Mouse (Mus musculus) kidney, adult 2 months (tissue): ENCODE results near the gene Ush1c. TPM values are rescaled to one million over a fixed set of nuclear protein-coding genes. Genes with fewer than 3 reads are reported as not detected.

Experiments used
- DNase-seq: peaks from one replicate; pipeline ENCODE4 v3.0.0; 2021
- H3K27ac ChIP-seq: fragments of 200-500 bp; 2 replicates; pipeline ENCODE4 v1.5.1; 2012; ENCODE audit warnings: low read depth, low read length, control low read depth, inconsistent platforms; ENCODE audit not compliant: insufficient read depth
- H3K27me3 ChIP-seq: fragments of 200-500 bp; replicated peaks from 2 replicates; pipeline ENCODE4 v1.6.1; 2012; ENCODE audit warnings: mild to moderate bottlenecking, moderate library complexity, low read length, inconsistent platforms; ENCODE audit not compliant: control insufficient read depth, insufficient read depth
- H3K36me3 ChIP-seq: fragments of 200-500 bp; 2 replicates; pipeline ENCODE4 v1.6.1; 2012; ENCODE audit warnings: mild to moderate bottlenecking, moderate library complexity, low read length, inconsistent platforms; ENCODE audit not compliant: control insufficient read depth, insufficient read depth
- H3K4me1 ChIP-seq: fragments of 200-500 bp; 2 replicates; pipeline ENCODE4 v1.6.1; 2011; ENCODE audit warnings: low read length; ENCODE audit not compliant: control insufficient read depth, insufficient read depth
- H3K4me3 ChIP-seq: fragments of 200-500 bp; 2 replicates; pipeline ENCODE4 v1.5.1; 2011; ENCODE audit warnings: mild to moderate bottlenecking, low read depth, low read length, control low read depth; ENCODE audit not compliant: insufficient read depth
- CTCF ChIP-seq: fragments of 200-500 bp; conservative IDR thresholded peaks from 2 replicates; pipeline ENCODE4 v1.5.1; 2011; ENCODE audit warnings: low read depth, mild to moderate bottlenecking, control low read depth, low read length, moderate library complexity, mixed read lengths; ENCODE audit not compliant: insufficient read depth, insufficient read length
- POLR2A ChIP-seq: fragments of 200-500 bp; IDR thresholded peaks from one replicate; pipeline ENCODE4 v1.6.1; 2011; ENCODE audit warnings: low read depth, low read length, control low read depth
- WGBS: fragments of 180-500 bp; shearing (Covaris S2); methylation state at CpG from one replicate; pipeline ENCODE4 v1.1.7; 2018; 5-methylcytosine and 5-hydroxymethylcytosine counted together
- polyA plus RNA-seq: library from polyadenylated mRNA; depleted of rRNA; stranded (reverse); fragments of >200 nt; gene quantifications from 2 replicates; pipeline ENCODE4 v1.2.3, GENCODE M21; 2012

Gene Ush1c
- polyA plus RNA-seq, 1 experiment: 52.4 TPM

DNA sequence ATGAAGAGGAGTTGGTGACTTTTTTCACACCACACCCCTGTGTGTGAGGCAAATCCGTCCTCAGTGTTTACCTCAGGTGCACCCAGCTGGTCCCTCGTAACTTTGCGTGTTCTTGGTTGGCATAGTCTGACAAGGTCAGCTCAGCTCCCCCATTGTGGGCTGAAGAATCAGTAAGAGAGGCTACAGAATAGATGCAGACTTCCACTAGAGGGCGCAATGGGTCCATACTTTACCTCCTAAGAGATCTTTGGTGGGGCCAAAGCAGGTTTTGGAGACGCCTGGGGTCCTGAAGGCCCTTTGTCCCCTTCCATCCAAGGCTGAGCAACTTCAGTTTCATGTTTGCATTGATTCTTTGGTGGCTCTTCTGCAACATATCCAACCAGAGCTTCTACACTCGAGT, 41.6 kb upstream of the Ush1c start:
- H3K4me1 ChIP-seq: no peaks in the 10 kb centered on the region
- no peak overlapping the region for H3K27ac ChIP-seq
- no peak for TF ChIP-seq POLR2A
- peak; percentile 53 for TF ChIP-seq CTCF
- peak; percentile 37 for DNase-seq
- H3K4me3 ChIP-seq: no peak overlapping the region
- WGBS: 11% methylated on average over 6 of the region's 6 CpGs
- no peaks in the 10 kb centered on the region for H3K27me3 ChIP-seq
- no peaks in the 10 kb centered on the region for H3K36me3 ChIP-seq

GRCm38 (mm10) chr7:46276156-46276555, 37.9 kb upstream of the Ush1c start:
- Histone ChIP-seq H3K36me3 (no peaks in the 10 kb centered on the region), H3K27ac (no peak overlapping the region), H3K4me3 (no peak overlapping the region), H3K4me1 (no peaks in the 10 kb centered on the region), H3K27me3 (no peaks in the 10 kb centered on the region)
- WGBS: 59% methylated on average over 5 of the region's 5 CpGs
- no peak for DNase-seq
- TF ChIP-seq CTCF (no peak), POLR2A (no peak)

DNA sequence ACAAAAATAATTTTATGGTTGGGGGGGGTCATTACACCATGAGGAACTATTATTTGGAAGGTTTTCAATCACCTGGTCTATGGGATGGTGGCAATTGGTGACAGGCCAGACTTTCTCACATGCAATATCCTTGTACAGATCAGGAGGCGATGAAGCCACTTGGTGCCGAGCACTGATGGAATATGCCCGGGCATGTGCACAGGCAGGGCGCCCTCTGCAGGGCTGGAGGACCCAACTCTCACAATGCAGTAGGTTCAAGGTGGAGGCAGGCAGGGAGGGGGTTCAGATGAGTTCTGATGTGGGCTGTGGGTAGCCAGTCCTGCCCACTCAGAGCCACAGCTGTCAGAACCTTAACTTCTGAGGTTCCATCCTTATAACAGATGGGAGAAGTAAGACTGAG, 13.5 kb upstream of the Ush1c start:
- Histone ChIP-seq H3K4me1 (no peaks in the 10 kb centered on the region), H3K27ac (no peak overlapping the region), H3K4me3 (no peak overlapping the region), H3K36me3 (no peaks in the 10 kb centered on the region), H3K27me3 (no peaks in the 10 kb centered on the region)
- 77% methylated on average over 4 of the region's 4 CpGs for WGBS
- no peak for DNase-seq
- TF ChIP-seq CTCF (no peak; the same call in 1 of the 2 replicates), POLR2A (no peak)

DNA sequence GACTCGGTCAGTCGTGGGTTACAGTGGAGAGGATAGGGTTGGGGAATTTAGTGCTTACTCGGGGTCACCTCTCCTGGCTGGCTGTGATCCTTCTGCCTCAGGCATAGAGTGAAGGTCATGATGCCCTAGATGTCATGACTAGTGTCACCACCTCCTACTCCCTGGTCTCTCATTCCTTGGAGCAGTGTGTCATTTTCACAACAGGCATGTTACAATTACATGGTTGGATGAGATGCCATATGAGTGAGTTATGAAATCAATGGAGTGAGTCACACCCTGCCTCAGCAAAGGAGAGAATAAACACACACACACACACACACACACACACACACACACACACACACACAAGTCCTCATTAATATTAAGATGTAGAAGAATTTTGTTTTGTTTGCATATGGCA, 9.3 kb upstream of the Ush1c start:
- no peak overlapping the region for H3K4me3 ChIP-seq
- no peaks in the 10 kb centered on the region for H3K27me3 ChIP-seq
- no peak for TF ChIP-seq CTCF
- TF ChIP-seq POLR2A: no peak
- WGBS: 81% methylated on average over 3 of the region's 3 CpGs
- no peaks in the 10 kb centered on the region for H3K36me3 ChIP-seq
- H3K27ac ChIP-seq: no peak overlapping the region
- H3K4me1 ChIP-seq: no peaks in the 10 kb centered on the region
- DNase-seq: no peak

DNA sequence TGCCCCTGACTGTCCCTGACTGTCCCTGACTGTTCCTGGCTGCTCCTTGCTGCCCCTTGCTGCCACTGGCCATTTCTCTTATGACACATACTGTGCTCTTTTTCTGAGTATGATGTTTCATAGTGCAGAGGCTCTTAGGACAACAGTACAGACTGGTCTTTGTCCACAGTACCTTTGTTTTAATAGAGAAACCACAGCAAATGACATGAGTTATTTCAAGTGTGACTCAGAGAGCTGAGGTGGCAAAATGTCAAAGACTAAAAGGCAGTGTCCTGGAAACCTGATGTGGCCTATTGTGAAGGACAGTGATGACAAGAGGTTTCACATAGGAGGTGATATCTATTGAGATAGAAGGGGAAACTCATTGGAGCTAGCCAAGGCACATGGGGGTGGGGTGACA, 8.6 kb upstream of the Ush1c start:
- no peak overlapping the region for H3K4me3 ChIP-seq
- DNase-seq: no peak
- no peak for TF ChIP-seq CTCF
- TF ChIP-seq POLR2A: no peak
- H3K36me3 ChIP-seq: no peaks in the 10 kb centered on the region
- H3K27ac ChIP-seq: no peak overlapping the region
- no peaks in the 10 kb centered on the region for H3K4me1 ChIP-seq
- no peaks in the 10 kb centered on the region for H3K27me3 ChIP-seq

DNA sequence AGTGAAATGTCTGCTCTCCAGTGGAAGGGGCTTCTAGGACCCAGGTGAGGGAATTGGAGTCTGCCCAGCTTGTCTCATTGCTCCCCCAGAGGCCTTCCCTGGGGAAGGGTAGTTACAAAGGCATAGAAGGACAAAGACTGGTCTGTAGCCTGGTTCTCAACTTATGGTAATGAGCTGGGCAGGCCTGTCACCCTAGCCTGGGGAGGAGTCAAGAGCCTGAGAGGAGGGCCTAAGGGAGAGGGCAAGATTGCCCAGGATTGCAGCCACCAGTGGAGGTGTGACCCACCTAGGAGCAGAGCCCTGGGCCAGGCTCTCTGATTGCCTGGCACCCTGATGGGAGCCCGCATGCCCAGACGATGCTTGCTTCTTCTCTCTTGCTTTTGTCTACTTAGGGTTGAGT, 2.4 kb upstream of the Ush1c start, which contains the start of gene Otog:
Otog (plus strand) TSS at position 292 of the 400 bp plus-strand sequence.
- WGBS: 65% methylated on average over 2 of the region's 2 CpGs
- no peak for DNase-seq
- no peaks in the 10 kb centered on the region for H3K27me3 ChIP-seq
- peaks cover 14% of the 10 kb centered on the region for H3K4me1 ChIP-seq
- no peaks in the 10 kb centered on the region for H3K36me3 ChIP-seq
- H3K4me3 ChIP-seq: no peak within 1 kb of the TSS
- H3K27ac ChIP-seq: no peak within 1 kb of the TSS
- TF ChIP-seq POLR2A: no peak
- no peak for TF ChIP-seq CTCF

DNA sequence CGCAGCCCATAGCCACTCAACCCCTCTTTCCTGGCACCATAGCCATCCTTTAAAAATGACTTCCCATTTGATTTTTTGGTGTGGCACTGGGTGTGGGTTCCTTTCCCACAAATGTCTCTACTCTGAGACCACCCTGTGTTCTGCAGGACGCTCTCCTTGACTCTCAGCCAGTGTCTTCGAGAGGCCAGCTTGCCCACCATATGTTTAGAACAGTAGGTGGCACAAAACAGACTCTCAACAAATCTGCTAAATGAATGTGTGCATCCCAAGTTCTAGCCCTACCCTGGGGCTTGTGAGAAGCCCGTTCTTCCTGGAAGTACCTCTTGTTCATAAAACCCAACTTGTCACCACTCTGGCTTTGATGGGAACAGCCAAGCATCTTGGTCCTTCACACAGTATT, 1.8 kb upstream of the Ush1c start:
- Histone ChIP-seq H3K27me3 (no peaks in the 10 kb centered on the region), H3K4me3 (no peak overlapping the region), H3K27ac (no peak overlapping the region), H3K4me1 (peaks cover 16% of the 10 kb centered on the region), H3K36me3 (no peaks in the 10 kb centered on the region)
- DNase-seq: no peak
- 95% methylated on average over 4 of the region's 4 CpGs for WGBS
- no peak for TF ChIP-seq POLR2A
- no peak for TF ChIP-seq CTCF

DNA sequence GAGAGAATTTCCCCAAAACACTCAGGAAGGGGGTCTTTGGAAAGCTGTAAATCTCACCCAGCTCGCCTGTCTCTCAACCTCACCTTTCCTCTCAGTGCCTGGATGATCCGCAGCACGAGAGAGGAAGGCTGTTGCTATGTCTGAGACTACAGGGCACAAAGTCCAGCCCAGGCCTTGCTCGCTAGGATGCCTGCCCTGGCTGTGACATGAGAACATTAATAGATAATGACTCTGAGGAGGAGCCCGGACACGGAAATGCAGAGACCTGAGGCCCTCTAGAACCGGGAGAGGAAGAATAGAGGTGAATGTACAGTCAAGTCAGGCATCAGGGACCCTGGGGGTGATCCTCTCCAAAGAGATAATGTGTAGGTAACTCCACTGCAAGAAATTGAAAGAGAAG, 1.1 kb downstream of the Ush1c start:
- H3K27me3 ChIP-seq: no peaks in the 10 kb centered on the region
- no peak for TF ChIP-seq CTCF
- TF ChIP-seq POLR2A: no peak
- H3K4me1 ChIP-seq: peaks cover 16% of the 10 kb centered on the region
- H3K36me3 ChIP-seq: no peaks in the 10 kb centered on the region; the same call in 1 of the 2 replicates
- peak overlapping the region; percentile 98 for H3K27ac ChIP-seq
- peak; percentile 88 for DNase-seq
- peak overlapping the region; percentile 71 for H3K4me3 ChIP-seq
- WGBS: 37% methylated on average over 7 of the region's 7 CpGs
